Mouse (Mus musculus) stomach, embryonic 15.5 days (tissue): ENCODE data around the gene Dnase2a. TPM values are rescaled to one million over a fixed set of nuclear protein-coding genes. Genes with fewer than 3 reads are reported as not detected.

Experiments
- ATAC-seq: fragments of 200-750 bp; cut with Nextera tagmentation; 2 replicates; pipeline ENCODE4 v1.8.0; 2017; ENCODE audit warnings: low read depth, moderate number of reproducible peaks, moderate TSS enrichment; ENCODE audit not compliant: insufficient read depth, low FRiP score
- H3K27ac ChIP-seq: fragments of 300-500 bp; sonication (generic); 2 replicates; pipeline ENCODE4 v1.5.1; 2015; ENCODE audit warnings: mild to moderate bottlenecking, inconsistent platforms
- H3K27me3 ChIP-seq: fragments of 300-500 bp; sonication (generic); replicated peaks from 2 replicates; pipeline ENCODE4 v1.6.1; 2015; ENCODE audit warnings: inconsistent platforms
- H3K36me3 ChIP-seq: fragments of 300-500 bp; sonication (generic); 2 replicates; pipeline ENCODE4 v1.6.1; 2015; ENCODE audit warnings: inconsistent platforms
- H3K4me1 ChIP-seq: fragments of 300-500 bp; sonication (generic); 2 replicates; pipeline ENCODE4 v1.6.1; 2015; ENCODE audit warnings: inconsistent platforms
- H3K4me2 ChIP-seq: fragments of 300-500 bp; sonication (generic); 2 replicates; pipeline ENCODE4 v1.6.1; 2015; ENCODE audit warnings: mild to moderate bottlenecking, inconsistent platforms
- H3K4me3 ChIP-seq: fragments of 300-500 bp; sonication (generic); replicated peaks from 2 replicates; pipeline ENCODE4 v1.5.1; 2015; ENCODE audit warnings: inconsistent platforms
- H3K9ac ChIP-seq: fragments of 300-500 bp; sonication (generic); 2 replicates; pipeline ENCODE4 v1.6.1; 2015; ENCODE audit warnings: inconsistent platforms
- H3K9me3 ChIP-seq: fragments of 300-500 bp; sonication (generic); 2 replicates; pipeline ENCODE4 v1.6.1; 2016; ENCODE audit warnings: inconsistent platforms
- WGBS: fragments of 180-500 bp; shearing (Covaris S2); methylation state at CpG from one replicate; pipeline ENCODE4 v1.1.7; 2015; 5-methylcytosine and 5-hydroxymethylcytosine counted together
- microRNA-seq: library from miRNA; unstranded; fragments of <30 nt; microRNA quantifications from one replicate; pipeline ENCODE4, GENCODE M21; 2016
- polyA plus RNA-seq: library from polyadenylated mRNA; unstranded; fragments of >200 nt; fragmentation: Nextera tagmentation; extraction: Ambion mirVana; gene quantifications from 2 replicates; pipeline ENCODE4 v1.2.1, GENCODE M21; 2015

The Dnase2a gene
- polyA plus RNA-seq, 1 experiment from 2014 or later: 14.2 TPM

GRCm38 (mm10) chr8:84965731-84966291, 57.5 kb downstream of the Dnase2a start:
- peak; percentile 90 for ATAC-seq
- peaks cover 22% of the 10 kb centered on the region for H3K4me1 ChIP-seq
- no peaks in the 10 kb centered on the region for H3K27me3 ChIP-seq
- H3K9ac ChIP-seq: peak overlapping the region; percentile 57
- H3K4me2 ChIP-seq: peak overlapping the region; percentile 84
- peak overlapping the region; percentile 72 for H3K4me3 ChIP-seq
- no peaks in the 10 kb centered on the region for H3K9me3 ChIP-seq
- WGBS: under 1% methylated on average over 41 of the region's 41 CpGs
- H3K27ac ChIP-seq: peak overlapping the region; percentile 78
- H3K36me3 ChIP-seq: no peaks in the 10 kb centered on the region

- Histone ChIP-seq H3K4me2 (peak overlapping the region; percentile 84; the same call in 1 of the 2 replicates), H3K9ac (no peak overlapping the region)
- 0 out of 2 replicates have a peak, but pooled peaks have one; percentile 4 for ATAC-seq
Measured at GRCm38 (mm10) chr8:84966603-84967002, 58.2 kb downstream of the Dnase2a start.

GRCm38 (mm10) chr8:84967532-84968304, 59.4 kb downstream of the Dnase2a start:
- H3K27ac ChIP-seq: no peak overlapping the region

More at GRCm38 (mm10) chr8:84966603-84967002, 58.2 kb downstream of the Dnase2a start:
- H3K4me1 ChIP-seq: peaks cover 25% of the 10 kb centered on the region
- no peak overlapping the region for H3K4me3 ChIP-seq
- peaks cover 6% of the 10 kb centered on the region for H3K36me3 ChIP-seq
- no peaks in the 10 kb centered on the region for H3K9me3 ChIP-seq
- 32% methylated on average over 3 of the region's 3 CpGs for WGBS
- H3K27me3 ChIP-seq: no peaks in the 10 kb centered on the region
- peak overlapping the region; percentile 78; the same call in 1 of the 2 replicates for H3K27ac ChIP-seq

GRCm38 (mm10) chr8:84968650-84969049, 60.3 kb downstream of the Dnase2a start:
- Histone ChIP-seq H3K27me3 (no peaks in the 10 kb centered on the region), H3K4me3 (peak overlapping the region; percentile 71), H3K9ac (peak overlapping the region; percentile 76; the same call in 1 of the 2 replicates), H3K4me1 (peaks cover 25% of the 10 kb centered on the region), H3K9me3 (no peaks in the 10 kb centered on the region), H3K27ac (peak overlapping the region; percentile 95), H3K36me3 (peaks cover 11% of the 10 kb centered on the region), H3K4me2 (peak overlapping the region; percentile 84)
- no peak for ATAC-seq
- WGBS: 6% methylated on average over 2 of the region's 2 CpGs

More at GRCm38 (mm10) chr8:84967532-84968304, 59.4 kb downstream of the Dnase2a start:
- no peaks in the 10 kb centered on the region for H3K27me3 ChIP-seq
- H3K36me3 ChIP-seq: peaks cover 11% of the 10 kb centered on the region
- H3K4me1 ChIP-seq: peaks cover 25% of the 10 kb centered on the region
- H3K9ac ChIP-seq: no peak overlapping the region
- H3K9me3 ChIP-seq: no peaks in the 10 kb centered on the region
- ATAC-seq: no peak
- H3K4me3 ChIP-seq: no peak overlapping the region
- 89% methylated on average over 13 of the region's 13 CpGs for WGBS
- H3K4me2 ChIP-seq: no peak overlapping the region

- H3K27me3 ChIP-seq: no peaks in the 10 kb centered on the region
- H3K4me2 ChIP-seq: peak within 1 kb of the TSS; percentile 84
- peaks cover 28% of the 10 kb centered on the region for H3K4me1 ChIP-seq
- H3K4me3 ChIP-seq: peak within 1 kb of the TSS; percentile 71
- under 1% methylated on average over 56 of the region's 56 CpGs for WGBS
- H3K9ac ChIP-seq: peak within 1 kb of the TSS; percentile 76
- ATAC-seq: peak; percentile 77
- peaks cover 11% of the 10 kb centered on the region for H3K36me3 ChIP-seq
- peak within 1 kb of the TSS; percentile 95 for H3K27ac ChIP-seq
- no peaks in the 10 kb centered on the region for H3K9me3 ChIP-seq
Measured at GRCm38 (mm10) chr8:84969241-84970134, 61.1 kb downstream of the Dnase2a start, which contains the start of the genes Gm49661, Prdx2 and Rnaseh2a. TSS of gene Gm49661 (minus strand) at chr8:84969433. TSS of gene Prdx2 (plus strand) at chr8:84969587. TSS of gene Rnaseh2a (minus strand) at chr8:84969767.

- H3K9ac ChIP-seq: peak overlapping the region; percentile 76
- whole genome bisulfite sequencing: 4% methylated on average over 21 of the region's 21 CpGs
- H3K4me2 ChIP-seq: peak overlapping the region; percentile 84
- H3K9me3 ChIP-seq: no peaks in the 10 kb centered on the region
- H3K4me3 ChIP-seq: peak overlapping the region; percentile 71
- H3K27ac ChIP-seq: peak overlapping the region; percentile 95
- no peak for ATAC-seq
- peaks cover 27% of the 10 kb centered on the region for H3K4me1 ChIP-seq
- no peaks in the 10 kb centered on the region for H3K27me3 ChIP-seq
- H3K36me3 ChIP-seq: peaks cover 11% of the 10 kb centered on the region
Measured at GRCm38 (mm10) chr8:84970135-84970790, 61.9 kb downstream of the Dnase2a start.

- peaks cover 30% of the 10 kb centered on the region for H3K4me1 ChIP-seq
- H3K27ac ChIP-seq: peak overlapping the region; percentile 95; the same call in 1 of the 2 replicates
- no peaks in the 10 kb centered on the region for H3K27me3 ChIP-seq
- peak overlapping the region; percentile 76; the same call in 1 of the 2 replicates for H3K9ac ChIP-seq
- no peaks in the 10 kb centered on the region for H3K9me3 ChIP-seq
- ATAC-seq: peak; percentile 58; the same call in 1 of the 2 replicates
- peaks cover 11% of the 10 kb centered on the region for H3K36me3 ChIP-seq
- 54% methylated on average over 5 of the region's 5 CpGs for WGBS
- peak overlapping the region; percentile 84 for H3K4me2 ChIP-seq
- H3K4me3 ChIP-seq: peak overlapping the region; percentile 71
Measured at GRCm38 (mm10) chr8:84970913-84971312, 62.6 kb downstream of the Dnase2a start.

Small RNAs within 50 kb of the gene (microRNA-seq; reads per million reads assigned to microRNA genes)
- gene Gm24197 (not detected), gene Mir7069 (2.1 reads per million, percentile 4 among the genes with 10 or more reads in this experiment)

Other genes with a start within 250 kb of the Dnase2a start
- 86.4 and 90.3 TPM in 2 replicates for gene Ier2, start 245.7 kb upstream of the Dnase2a start, polyA plus RNA-seq
- gene Trmt1, start 222.3 kb upstream of the Dnase2a start, polyA plus RNA-seq: 56.2 and 63.9 TPM in 2 replicates
- gene Nacc1, start 220.7 kb upstream of the Dnase2a start, polyA plus RNA-seq: 15.8 and 17.4 TPM in 2 replicates
- gene Lyl1, start 207.1 kb upstream of the Dnase2a start, polyA plus RNA-seq: 7.1 and 9.7 TPM in 2 replicates
- 3.5 and 4.1 TPM in 2 replicates for gene G430095P16Rik, start 185.6 kb upstream of the Dnase2a start, polyA plus RNA-seq
- 28.7 and 29.3 TPM in 2 replicates for gene Nfix, start 108.2 kb upstream of the Dnase2a start, polyA plus RNA-seq
- 6.3 and 6.9 TPM in 2 replicates for gene Dand5, start 85.7 kb upstream of the Dnase2a start, polyA plus RNA-seq
- 52.7 and 54.5 TPM in 2 replicates for gene Gadd45gip1, start 77.0 kb upstream of the Dnase2a start, polyA plus RNA-seq
- gene Rad23a, start 67.9 kb upstream of the Dnase2a start, polyA plus RNA-seq: 115 and 130 TPM in 2 replicates
- gene Calr, start 61.6 kb upstream of the Dnase2a start, polyA plus RNA-seq: 938 and 1,051 TPM in 2 replicates
- 89.5 and 90.1 TPM in 2 replicates for gene Farsa, start 51.6 kb upstream of the Dnase2a start, polyA plus RNA-seq
- 56.1 and 63.7 TPM in 2 replicates for gene Syce2, start 36.4 kb upstream of the Dnase2a start, polyA plus RNA-seq
- 42.6 and 45.9 TPM in 2 replicates for gene Gcdh, start 14.6 kb upstream of the Dnase2a start, polyA plus RNA-seq
- gene Klf1, start 6.6 kb upstream of the Dnase2a start, polyA plus RNA-seq: 14.8 and 39.3 TPM in 2 replicates
- gene Mast1, start 28.8 kb downstream of the Dnase2a start, polyA plus RNA-seq: 1.9 and 2.2 TPM in 2 replicates
- 0.28 and 0.64 TPM in 2 replicates for gene Rtbdn, start 38.4 kb downstream of the Dnase2a start, polyA plus RNA-seq
- not detected in 2 replicates for gene Gm49661, start 60.9 kb downstream of the Dnase2a start, polyA plus RNA-seq
- 637 and 677 TPM in 2 replicates for gene Prdx2, start 61.0 kb downstream of the Dnase2a start, polyA plus RNA-seq
- gene Rnaseh2a, start 61.2 kb downstream of the Dnase2a start, polyA plus RNA-seq: 112 and 113 TPM in 2 replicates
- gene Junb, start 70.2 kb downstream of the Dnase2a start, polyA plus RNA-seq: 33.4 and 49.6 TPM in 2 replicates
- gene Hook2, start 82.0 kb downstream of the Dnase2a start, polyA plus RNA-seq: 46.3 and 51.1 TPM in 2 replicates
- gene Best2, start 106.0 kb downstream of the Dnase2a start, polyA plus RNA-seq: 0.23 and 0.49 TPM in 2 replicates
- 108 and 115 TPM in 2 replicates for gene Asna1, start 116.7 kb downstream of the Dnase2a start, polyA plus RNA-seq
- gene Trir, start 118.3 kb downstream of the Dnase2a start, polyA plus RNA-seq: 104 and 132 TPM in 2 replicates
- gene Tnpo2, start 128.4 kb downstream of the Dnase2a start, polyA plus RNA-seq: 26.9 and 31.9 TPM in 2 replicates
- gene Fbxw9, start 151.5 kb downstream of the Dnase2a start, polyA plus RNA-seq: 29.0 and 29.4 TPM in 2 replicates
- gene Gm5741, start 159.4 kb downstream of the Dnase2a start, polyA plus RNA-seq: 0.70 and 0.86 TPM in 2 replicates
- 50.6 and 60.0 TPM in 2 replicates for gene Dhps, start 163.2 kb downstream of the Dnase2a start, polyA plus RNA-seq
- gene Wdr83os, start 172.2 kb downstream of the Dnase2a start, polyA plus RNA-seq: 131 and 142 TPM in 2 replicates
- gene Wdr83, start 172.7 kb downstream of the Dnase2a start, polyA plus RNA-seq: 40.6 and 41.1 TPM in 2 replicates
- gene Man2b1, start 174.7 kb downstream of the Dnase2a start, polyA plus RNA-seq: 45.1 and 55.7 TPM in 2 replicates
- 2.6 and 2.7 TPM in 2 replicates for gene Zfp791, start 214.5 kb downstream of the Dnase2a start, polyA plus RNA-seq
- not detected in 2 replicates for gene Cks1brt, start 243.4 kb downstream of the Dnase2a start, polyA plus RNA-seq